Mouse (Mus musculus) C2C12 (cell line): ENCODE data around the gene Hspbp1.

Experiments
- CEBPB ChIP-seq: IDR thresholded peaks from one replicate; pipeline ENCODE4 v1.6.1; 2011; ENCODE audit warnings: low read depth, mild to moderate bottlenecking, control low read depth, moderate library complexity
- CTCF ChIP-seq: IDR thresholded peaks from one replicate; pipeline ENCODE4 v1.5.1; 2011; ENCODE audit not compliant: control insufficient read depth, insufficient read depth, insufficient read length
- MAX ChIP-seq: IDR thresholded peaks from one replicate; pipeline ENCODE4 v1.6.1; 2011; ENCODE audit warnings: mild to moderate bottlenecking, control low read depth
- MYOD1 ChIP-seq: IDR thresholded peaks from one replicate; pipeline ENCODE4 v1.6.1; 2011; ENCODE audit warnings: low read depth; ENCODE audit not compliant: control insufficient read depth, insufficient read length
- MYOG ChIP-seq: IDR thresholded peaks from one replicate; pipeline ENCODE4 v1.6.1; 2011; ENCODE audit not compliant: control insufficient read depth, insufficient read length; ENCODE audit errors: extremely low read depth
- USF1 ChIP-seq: IDR thresholded peaks from one replicate; pipeline ENCODE4 v1.6.1; 2011; ENCODE audit warnings: low read depth, mild to moderate bottlenecking, control low read depth, moderate library complexity

GRCm38 (mm10) chr7:4612956-4613355 lies 71.9 kb downstream of the Hspbp1 start:
- TF ChIP-seq CTCF (no peak), CEBPB (no peak), MYOG (no peak), MAX (no peak), MYOD1 (no peak), USF1 (no peak)
